Mouse (Mus musculus) embryo, embryonic 10 days (tissue): ENCODE results near the gene Plpp2.

Source experiments
- DNase-seq: peaks from one replicate; pipeline ENCODE4 v3.0.0-alpha.2; 2015; ENCODE audit warnings: low spot score

The Plpp2 gene

DNA sequence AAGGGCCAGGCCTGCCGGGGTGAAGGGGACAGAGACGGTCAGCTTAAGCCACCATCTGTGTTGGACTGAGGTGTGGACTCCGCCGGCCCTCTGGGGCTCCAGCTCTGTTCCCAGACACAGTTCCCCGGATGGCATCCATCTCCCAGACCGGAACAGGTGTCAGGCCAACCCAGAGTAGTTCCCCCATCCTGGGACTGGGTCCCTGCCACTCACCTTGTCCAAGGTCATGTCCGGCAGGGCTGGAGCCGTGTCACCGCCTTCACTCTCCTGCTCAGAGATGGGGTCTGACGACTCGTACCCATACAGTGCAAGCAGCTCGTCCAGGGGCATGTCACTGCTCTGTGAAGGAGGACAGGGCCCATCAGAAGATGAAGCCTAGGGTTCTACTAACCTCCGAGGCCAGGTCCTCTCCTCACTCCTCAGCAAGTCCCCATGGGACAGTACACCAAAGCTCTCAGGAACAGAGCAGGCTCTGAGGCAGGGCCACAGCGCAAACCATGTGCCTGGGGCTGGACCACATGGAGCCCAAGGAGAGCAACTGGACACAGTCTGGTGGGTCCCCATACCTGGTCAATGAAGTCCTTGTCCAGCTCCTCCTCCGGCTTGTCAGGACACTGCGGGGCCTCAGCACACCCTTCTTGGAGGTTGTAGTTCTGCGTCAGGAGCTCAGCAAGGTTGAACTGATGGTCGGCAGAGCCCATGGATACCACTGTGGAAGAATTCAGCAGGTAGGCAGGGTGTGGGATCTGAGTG lies 15.6 kb upstream of the Plpp2 start:
- no peak for DNase-seq

DNA sequence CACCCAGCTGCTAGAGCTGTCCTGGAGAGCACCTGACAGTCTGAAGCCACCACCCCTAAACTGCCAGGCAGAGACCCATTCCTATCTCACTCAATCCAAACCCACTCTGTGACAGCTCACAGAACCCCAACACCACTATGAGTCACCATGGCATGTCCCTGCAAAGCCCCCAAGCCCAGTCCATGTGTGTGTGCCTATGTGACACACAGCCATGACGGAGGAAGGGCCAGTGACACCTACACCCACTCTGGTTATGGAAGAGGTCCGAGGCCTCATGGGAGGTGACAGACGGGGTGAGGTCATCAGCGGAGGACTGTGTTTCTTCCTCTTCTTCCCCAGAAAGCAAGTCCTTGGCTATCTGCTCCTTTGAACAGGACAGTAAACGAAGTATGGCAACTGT lies 14.9 kb upstream of the Plpp2 start:
- DNase-seq = no peak

DNA sequence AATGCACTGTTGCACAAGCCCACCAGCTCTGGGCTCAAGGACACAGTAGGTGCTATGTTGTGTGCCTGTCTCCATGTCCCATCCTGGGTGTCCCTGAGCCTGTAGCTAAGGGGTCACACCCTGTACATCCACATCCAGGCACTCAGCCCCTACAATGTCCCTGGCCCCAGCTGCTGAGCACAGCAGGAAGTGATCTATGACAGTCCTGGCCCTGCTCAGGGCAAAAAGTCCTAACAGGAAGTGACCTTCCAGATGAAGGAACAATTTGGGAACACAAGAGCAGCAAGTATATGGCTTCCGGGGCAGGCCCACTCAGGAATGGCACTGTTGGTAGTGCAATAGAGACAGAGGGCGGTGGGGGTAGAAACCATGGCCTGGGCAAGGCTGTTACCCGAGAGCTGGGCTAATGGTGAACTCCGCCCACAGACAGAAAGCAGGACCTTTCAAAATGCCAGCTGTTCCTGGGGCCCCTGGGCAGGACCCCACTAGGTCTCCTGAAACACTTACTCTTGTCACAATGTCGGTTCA lies 13.6 kb upstream of the Plpp2 start:
- DNase-seq = no peak

DNA sequence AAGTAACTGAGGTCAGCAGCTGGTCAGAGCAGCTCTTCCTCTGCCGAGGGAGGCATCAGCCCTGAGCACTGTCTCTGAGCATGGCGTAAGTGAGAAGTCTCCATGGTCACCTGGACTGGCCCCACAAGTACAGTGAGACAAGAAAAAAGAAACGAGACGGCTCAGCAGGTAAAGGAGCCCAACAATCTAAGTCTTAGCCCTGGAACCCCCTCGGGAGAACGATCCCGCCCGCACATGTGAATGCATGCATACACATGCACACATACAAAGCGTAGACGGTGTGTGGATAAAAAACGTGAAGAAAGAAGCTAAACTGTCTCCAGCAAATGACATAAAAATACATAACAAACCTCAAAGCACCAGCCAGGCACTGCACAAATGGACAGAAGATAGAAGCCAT lies 12.9 kb upstream of the Plpp2 start:
- no peak for DNase-seq

GRCm38 (mm10) chr10:79545891-79546290 lies 12.3 kb upstream of the Plpp2 start:
- DNase-seq = no peak

GRCm38 (mm10) chr10:79544631-79545030 lies 11.0 kb upstream of the Plpp2 start:
- DNase-seq = no peak

GRCm38 (mm10) chr10:79543884-79544597 lies 10.4 kb upstream of the Plpp2 start:
- no peak for DNase-seq

- no peak for DNase-seq
Measured at GRCm38 (mm10) chr10:79542171-79542570, 8.6 kb upstream of the Plpp2 start.

DNA sequence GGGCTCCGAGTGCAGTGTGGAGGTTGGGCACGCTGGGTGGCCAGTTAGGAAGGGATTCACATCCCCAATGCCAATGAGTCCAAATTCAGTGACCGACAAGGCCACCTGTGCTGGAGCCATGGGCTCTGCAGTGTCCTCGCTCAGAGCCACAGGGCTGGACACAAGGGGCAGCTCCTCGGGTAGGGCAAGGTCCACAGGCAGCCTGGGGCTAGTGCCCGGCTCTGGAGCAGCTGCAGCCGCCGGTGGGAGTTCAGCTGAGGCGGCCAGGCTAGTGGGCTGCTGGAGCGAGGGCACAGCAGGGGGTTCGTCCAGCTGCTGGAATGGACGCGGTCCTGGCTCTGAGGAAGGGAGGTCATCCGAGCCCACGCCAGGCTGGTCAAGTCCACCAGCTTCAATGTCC lies 7.9 kb upstream of the Plpp2 start:
- no peak for DNase-seq

- DNase-seq = no peak
Measured at GRCm38 (mm10) chr10:79540746-79541145, 7.2 kb upstream of the Plpp2 start.

GRCm38 (mm10) chr10:79539701-79540495 lies 6.3 kb upstream of the Plpp2 start:
- no peak for DNase-seq

- no peak for DNase-seq
Measured at GRCm38 (mm10) chr10:79538873-79539272, 5.3 kb upstream of the Plpp2 start.

DNA sequence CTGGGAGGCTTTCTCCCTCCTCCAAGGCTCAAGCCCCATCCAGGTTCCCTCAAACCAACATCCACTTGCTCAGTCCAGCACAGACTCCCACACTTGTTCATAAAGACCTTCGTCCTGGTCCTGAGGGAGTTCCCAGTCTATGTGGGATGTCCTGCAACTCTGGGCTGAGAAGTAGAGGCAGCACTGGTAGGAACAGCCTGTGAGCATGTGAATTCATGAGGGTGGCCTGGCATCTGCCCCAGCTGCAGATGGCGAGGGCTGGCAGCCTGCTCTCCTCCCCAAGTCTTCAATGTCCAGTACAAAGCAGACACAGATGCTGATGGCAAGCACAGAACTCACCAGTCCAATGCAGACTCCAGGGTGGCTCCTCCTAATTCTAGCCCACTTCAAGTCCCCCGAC lies 4.7 kb upstream of the Plpp2 start:
- no peak for DNase-seq

- DNase-seq = no peak
Measured at GRCm38 (mm10) chr10:79537781-79538180, 4.2 kb upstream of the Plpp2 start.

DNA sequence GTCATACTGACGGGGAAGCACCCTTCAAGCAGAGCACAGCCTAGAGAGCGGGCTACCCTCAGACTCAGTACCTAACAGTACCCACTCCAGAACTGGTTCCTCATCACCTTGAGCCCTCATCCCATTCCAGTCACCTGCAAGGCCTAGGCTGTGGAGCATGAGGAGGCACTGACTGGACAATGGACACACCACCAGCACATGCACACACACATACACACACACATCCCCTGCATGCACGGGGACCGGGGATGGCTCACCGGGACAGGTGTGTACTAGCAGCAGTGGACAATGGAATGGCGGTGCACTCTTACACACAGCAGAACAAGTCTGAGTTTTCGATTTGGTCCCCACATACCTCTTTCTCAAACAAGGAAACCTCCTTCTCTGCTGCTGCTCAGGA lies 3.7 kb upstream of the Plpp2 start:
- no peak for DNase-seq

GRCm38 (mm10) chr10:79536461-79537080 lies 3.0 kb upstream of the Plpp2 start:
- no peak for DNase-seq

DNA sequence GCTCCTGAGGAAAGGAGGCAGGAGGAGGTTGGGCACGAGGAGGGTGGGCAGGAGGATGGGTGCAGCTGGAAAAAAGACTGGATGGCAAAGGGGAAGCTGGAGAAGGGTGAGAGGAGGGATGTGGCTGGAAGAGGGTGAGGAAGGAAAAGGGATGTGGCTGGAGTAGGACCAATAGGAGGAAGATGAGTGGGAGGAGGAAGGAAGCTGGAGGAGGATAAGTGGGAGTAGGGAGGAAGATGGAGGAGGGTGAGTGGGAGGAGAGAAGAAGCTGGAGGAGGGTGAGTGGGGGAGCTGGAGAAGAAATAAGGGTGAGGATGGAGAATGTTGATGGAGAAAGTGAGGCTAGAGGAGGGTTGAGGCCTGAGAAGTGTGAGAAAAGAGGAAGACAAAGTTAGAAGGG lies 1.8 kb upstream of the Plpp2 start:
- DNase-seq = no peak

DNA sequence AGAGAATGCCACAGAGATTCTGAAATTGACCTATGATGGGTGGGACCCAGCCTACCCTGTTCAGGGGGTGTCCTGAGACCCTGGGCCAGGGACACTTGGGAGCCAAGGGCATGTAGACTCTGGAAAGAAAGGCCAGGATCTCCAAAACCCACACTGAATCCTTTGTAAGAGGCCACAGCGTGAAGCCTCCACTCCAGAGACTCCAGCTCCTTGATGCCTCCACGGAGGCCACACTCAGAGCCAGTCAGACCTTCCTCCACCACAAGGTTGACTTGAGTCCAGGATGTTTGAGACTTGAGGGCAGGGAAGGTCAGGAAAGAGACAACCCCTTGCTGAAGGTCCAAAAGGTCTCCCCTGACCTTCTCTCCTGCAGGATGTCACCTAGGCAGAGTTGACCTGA lies 830 bp upstream of the Plpp2 start:
- no peak for DNase-seq

DNA sequence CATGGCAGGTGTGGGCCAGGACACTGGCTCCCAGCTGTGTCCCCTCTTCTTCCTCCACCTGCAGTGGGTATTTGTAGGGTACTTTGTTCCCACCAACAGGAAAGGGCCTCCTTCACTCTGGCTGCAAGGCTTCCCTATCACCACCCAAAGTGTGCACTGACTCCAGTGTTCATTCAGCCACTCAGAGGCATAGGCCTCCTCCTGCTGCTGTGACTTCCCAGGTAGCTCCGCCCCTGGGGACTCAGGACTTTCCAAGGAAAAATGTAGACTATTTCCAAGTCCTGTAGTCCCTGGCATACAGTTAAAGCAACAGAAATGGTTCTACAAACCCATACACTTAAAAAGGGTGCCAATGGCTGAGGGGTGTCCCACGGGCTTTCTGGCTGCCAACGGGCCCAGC lies 918 bp downstream of the Plpp2 start:
- no peak for DNase-seq

GRCm38 (mm10) chr10:79531593-79531992 lies 2.0 kb downstream of the Plpp2 start:
- DNase-seq = no peak

- DNase-seq = no peak
Measured at GRCm38 (mm10) chr10:79530721-79531120, 2.9 kb downstream of the Plpp2 start.

- no peak for DNase-seq
Measured at GRCm38 (mm10) chr10:79530241-79530640, 3.4 kb downstream of the Plpp2 start.
